Mouse (Mus musculus) CH12.LX (cell line): Measurements from ENCODE around the gene Olfr60. TPM values are rescaled to one million over a fixed set of nuclear protein-coding genes. Genes with fewer than 3 reads are reported as not detected.

Experiments used
- DNase-seq: peaks from one replicate; pipeline ENCODE4 v3.0.0-alpha.2; 2013; ENCODE audit errors: extremely low read depth
- H3K27ac ChIP-seq: 2 replicates; pipeline ENCODE4 v1.5.1; 2012; ENCODE audit warnings: low read depth, mild to moderate bottlenecking, control low read depth, moderate library complexity; ENCODE audit not compliant: insufficient read depth
- H3K27me3 ChIP-seq: replicated peaks from 2 replicates; pipeline ENCODE3; 2012; ENCODE audit warnings: inconsistent platforms
- H3K36me3 ChIP-seq, 2 experiments: replicated peaks in 1 of 2; 2 replicates each; pipeline versions ENCODE3 to v1.6.1; 2012; ENCODE audit warnings: inconsistent platforms in 1 of 2, low read length in 1 of 2, mild to moderate bottlenecking in 1 of 2, mixed read lengths in 1 of 2, moderate library complexity in 1 of 2; ENCODE audit not compliant: control insufficient read depth in 1 of 2, insufficient read depth in 1 of 2
- H3K4me1 ChIP-seq, 2 experiments: 2 replicates each; pipeline ENCODE4 v1.6.1; 2012; ENCODE audit warnings: inconsistent platforms in 1 of 2, moderate library complexity in 1 of 2; ENCODE audit not compliant: insufficient read depth in 2 of 2, control insufficient read depth in 1 of 2
- H3K4me2 ChIP-seq: 2 replicates; pipeline ENCODE4 v1.6.1; 2012; ENCODE audit warnings: low read depth, mild to moderate bottlenecking, control low read depth; ENCODE audit not compliant: poor library complexity, insufficient read depth, severe bottlenecking
- H3K4me3 ChIP-seq, 3 experiments: fragments of 150-350 bp in 1 of 3; sonication (generic) in 1 of 3; replicated peaks in 1 of 3; 2 replicates each; pipeline versions ENCODE3 to v1.5.1; 2011 to 2012; ENCODE audit warnings: low read depth in 2 of 3, low read length in 2 of 3, mild to moderate bottlenecking in 2 of 3, moderate library complexity in 2 of 3, control low read depth in 1 of 3, improper control_type of control experiment in 1 of 3, inconsistent platforms in 1 of 3, mixed read lengths in 1 of 3; ENCODE audit not compliant: poor library complexity in 1 of 3
- H3K79me2 ChIP-seq: replicated peaks from 2 replicates; pipeline ENCODE4 v1.6.1; 2012; ENCODE audit warnings: mild to moderate bottlenecking, moderate library complexity; ENCODE audit not compliant: control insufficient read depth, poor library complexity, insufficient read depth, severe bottlenecking; ENCODE audit errors: extremely low read depth
- H3K9ac ChIP-seq: 2 replicates; pipeline ENCODE4 v1.6.1; 2012; ENCODE audit warnings: low read depth, mild to moderate bottlenecking, control low read depth, moderate library complexity; ENCODE audit not compliant: insufficient read depth
- H3K9me3 ChIP-seq: replicated peaks from 2 replicates; pipeline ENCODE3; 2012; ENCODE audit warnings: low read length, inconsistent platforms, mixed read lengths
- CHD2 ChIP-seq: IDR thresholded peaks from 2 replicates; pipeline ENCODE4 v1.6.1; 2011; ENCODE audit warnings: low read length, improper control_type of control experiment
- EP300 ChIP-seq: IDR thresholded peaks from 2 replicates; pipeline ENCODE4 v1.6.1; 2011; ENCODE audit warnings: low read length, improper control_type of control experiment
- ETS1 ChIP-seq: conservative IDR thresholded peaks from 2 replicates; pipeline ENCODE4 v1.6.1; 2012; ENCODE audit warnings: low read depth, mild to moderate bottlenecking, inconsistent platforms, low read length, improper control_type of control experiment, moderate library complexity
- HCFC1 ChIP-seq: IDR thresholded peaks from 2 replicates; pipeline ENCODE4 v1.6.1; 2012; ENCODE audit warnings: low read depth, mild to moderate bottlenecking, inconsistent platforms, low read length, improper control_type of control experiment
- KAT2A ChIP-seq: IDR thresholded peaks from 2 replicates; pipeline ENCODE4 v1.6.1; 2012; ENCODE audit warnings: low read length, improper control_type of control experiment, inconsistent platforms; ENCODE audit not compliant: insufficient replicate concordance
- MAFK ChIP-seq: IDR thresholded peaks from 2 replicates; pipeline ENCODE4 v1.6.1; 2011; ENCODE audit warnings: low read length, improper control_type of control experiment; ENCODE audit not compliant: insufficient replicate concordance
- MEF2A ChIP-seq: IDR thresholded peaks from 2 replicates; pipeline ENCODE4 v1.6.1; 2014; ENCODE audit warnings: low read depth, mild to moderate bottlenecking, inconsistent platforms, low read length, improper control_type of control experiment, borderline replicate concordance
- MYC ChIP-seq: IDR thresholded peaks from 2 replicates; pipeline ENCODE4 v1.6.1; 2011; ENCODE audit warnings: low read depth, mild to moderate bottlenecking, improper control_type of control experiment, low read length
- NELFE ChIP-seq: IDR thresholded peaks from 2 replicates; pipeline ENCODE4 v1.6.1; 2011; ENCODE audit warnings: low read depth, low read length, improper control_type of control experiment
- POLR2A ChIP-seq: IDR thresholded peaks from 2 replicates; pipeline ENCODE4 v1.6.1; 2011; ENCODE audit warnings: low read depth, mild to moderate bottlenecking, improper control_type of control experiment, low read length
- POLR2AphosphoS2 ChIP-seq: IDR thresholded peaks from 2 replicates; pipeline ENCODE4 v1.6.1; 2011; ENCODE audit warnings: low read depth, low read length, improper control_type of control experiment
- RCOR1 ChIP-seq: conservative IDR thresholded peaks from 2 replicates; pipeline ENCODE4 v1.6.1; 2012; ENCODE audit warnings: low read depth, mild to moderate bottlenecking, inconsistent platforms, low read length, improper control_type of control experiment
- SIN3A ChIP-seq: IDR thresholded peaks from 2 replicates; pipeline ENCODE4 v1.6.1; 2012; ENCODE audit warnings: low read length, improper control_type of control experiment, inconsistent platforms
- SMC3 ChIP-seq: IDR thresholded peaks from 2 replicates; pipeline ENCODE4 v1.6.1; 2011; ENCODE audit warnings: low read depth, low read length, improper control_type of control experiment
- TCF12 ChIP-seq: IDR thresholded peaks from 2 replicates; pipeline ENCODE4 v1.6.1; 2014; ENCODE audit warnings: low read depth, mild to moderate bottlenecking, inconsistent platforms, low read length, improper control_type of control experiment
- UBTF ChIP-seq: IDR thresholded peaks from 2 replicates; pipeline ENCODE4 v1.6.1; 2012; ENCODE audit warnings: low read depth, mild to moderate bottlenecking, inconsistent platforms, low read length, improper control_type of control experiment, moderate library complexity
- USF2 ChIP-seq: conservative IDR thresholded peaks from 2 replicates; pipeline ENCODE4 v1.6.1; 2011; ENCODE audit warnings: low read depth, low read length, improper control_type of control experiment
- ZMIZ1 ChIP-seq: IDR thresholded peaks from 2 replicates; pipeline ENCODE4 v1.6.1; 2012; ENCODE audit warnings: low read depth, mild to moderate bottlenecking, inconsistent platforms, low read length, improper control_type of control experiment
- ZNF384 ChIP-seq: IDR thresholded peaks from 2 replicates; pipeline ENCODE4 v1.6.1; 2012; ENCODE audit warnings: low read depth, low read length, improper control_type of control experiment, inconsistent platforms
- dilution Hi-C: fragments of 300-500 bp; cut with MboI; formaldehyde crosslinking; loops from 2 replicates; pipeline ENCODE4 v1.14.3; 2020; ENCODE audit warnings: low sequenced_read_pairs; ENCODE audit not compliant: extremely low pct_unique_long_range_greater_than_20kb, extremely low pct_ligation_motif_present
- in situ Hi-C: fragments of 300-500 bp; cut with MboI; formaldehyde crosslinking; loops from 3 replicates; pipeline ENCODE4 v1.14.3; 2019; ENCODE audit warnings: low sequenced_read_pairs, low pct_ligation_motif_present, low pct_unique_long_range_greater_than_20kb, mixed read lengths
- polyA plus RNA-seq: library from polyadenylated mRNA; unstranded; fragments of >175 nt; gene quantifications from 2 replicates; pipeline ENCODE4 v1.2.1, GENCODE M21; 2012; ENCODE audit warnings: low read depth; ENCODE audit not compliant: insufficient read length
- total RNA-seq, 2 experiments: library from RNA; depleted of rRNA; stranded (reverse); fragments of 300-350 nt in 1 of 2; fragments of >200 nt in 1 of 2; gene quantifications; 2 replicates each; pipeline ENCODE4 v1.2.3; 2012 to 2014

Olfr60 gene
- total RNA-seq (2012; rRNA removed) (not detected in 2 replicates), total RNA-seq (2014; rRNA removed) (not detected in 2 replicates), polyA plus RNA-seq (not detected in 2 replicates)

DNA sequence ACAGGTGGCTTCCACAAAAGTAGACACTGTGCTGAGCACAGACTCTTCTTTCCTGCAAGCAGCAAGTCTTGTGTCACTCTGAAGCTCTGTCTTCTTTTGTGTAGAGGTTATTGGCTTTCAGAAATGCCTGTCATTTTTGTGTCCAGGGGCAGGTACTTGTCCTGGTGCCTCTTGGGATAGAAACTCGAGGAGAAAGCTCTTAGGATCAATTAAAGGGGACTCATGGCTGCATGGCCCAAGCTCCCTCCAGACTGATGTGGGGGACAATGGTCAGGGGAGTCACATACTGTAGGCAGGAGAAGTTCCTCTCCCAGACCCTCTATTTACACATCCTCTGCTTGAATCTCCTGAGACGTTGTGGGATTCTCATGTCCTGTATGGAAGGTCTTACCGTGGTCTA, at the start of gene Olfr60:
Gene Olfr60 (minus strand): TSS at position 101 of the 400 bp plus-strand sequence.
- dilution Hi-C loops, result no loop called here
- Histone ChIP-seq H3K4me1 (no peaks in the 10 kb centered on the region), H3K9me3 (no peaks in the 10 kb centered on the region), H3K36me3 (no peaks in the 10 kb centered on the region), H3K79me2 (no peaks in the 10 kb centered on the region), H3K9ac (no peak within 1 kb of the TSS), H3K4me2 (no peak within 1 kb of the TSS), H3K4me3 (no peak within 1 kb of the TSS), H3K27ac (no peak within 1 kb of the TSS), H3K27me3 (peaks cover 58% of the 10 kb centered on the region)
- DNase-seq, result no peak
- in situ Hi-C loops, result no loop called here
- TF ChIP-seq CHD2 (no peak), MEF2A (no peak)

DNA sequence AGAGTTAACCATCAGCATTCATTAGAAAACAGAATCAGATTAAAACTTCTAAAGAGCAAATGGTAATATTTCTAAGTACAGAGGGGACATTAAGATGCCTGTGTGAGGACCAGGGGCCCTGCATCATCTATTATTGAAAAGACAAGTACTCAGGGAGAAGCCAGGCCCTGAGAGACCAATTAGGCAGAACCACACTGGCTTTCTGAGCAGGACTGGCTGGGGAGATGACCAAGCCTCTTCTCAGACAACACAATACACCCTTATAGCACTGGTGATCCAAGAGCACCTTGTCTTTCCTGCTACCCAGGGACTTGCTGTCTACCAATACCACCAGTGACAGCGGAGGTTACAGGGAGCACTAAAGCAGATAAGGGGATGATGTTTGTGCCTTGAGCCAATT, 41.3 kb upstream of the Olfr60 start, which contains the start of gene Olfr531:
Gene Olfr531 (minus strand): TSS at position 101 of the 400 bp plus-strand sequence.
- dilution Hi-C loops (no loop called here), in situ Hi-C loops (no loop called here)
- DNase-seq, result no peak
- Histone ChIP-seq H3K9me3 (no peaks in the 10 kb centered on the region), H3K9ac (no peak within 1 kb of the TSS), H3K4me1 (no peaks in the 10 kb centered on the region), H3K36me3 (no peaks in the 10 kb centered on the region), H3K79me2 (no peaks in the 10 kb centered on the region), H3K4me2 (no peak within 1 kb of the TSS), H3K4me3 (no peak within 1 kb of the TSS), H3K27ac (no peak within 1 kb of the TSS), H3K27me3 (peaks cover 65% of the 10 kb centered on the region)
- TF ChIP-seq ZNF384, result no peak
- TF ChIP-seq EP300, result no peak
- TF ChIP-seq POLR2AphosphoS2, result no peak
- TF ChIP-seq USF2, result no peak
- no peak for TF ChIP-seq KAT2A
- TF ChIP-seq POLR2A, result no peak
- TF ChIP-seq TCF12, result no peak
- TF ChIP-seq MAFK, result no peak
- no peak for TF ChIP-seq ZMIZ1
- no peak for TF ChIP-seq MYC
- TF ChIP-seq UBTF, result no peak
- TF ChIP-seq RCOR1, result no peak
- no peak for TF ChIP-seq SMC3
- no peak for TF ChIP-seq HCFC1
- TF ChIP-seq ETS1, result no peak
- no peak for TF ChIP-seq NELFE
- TF ChIP-seq SIN3A, result no peak
